Mouse (Mus musculus) lung, embryonic 16.5 days (tissue): ENCODE data around the gene Teddm2. TPM values are rescaled to one million over a fixed set of nuclear protein-coding genes. Genes with fewer than 3 reads are reported as not detected.

ENCODE experiments used
- ATAC-seq: fragments of 200-750 bp; cut with Nextera tagmentation; 2 replicates; pipeline ENCODE4 v1.8.0; 2017; ENCODE audit warnings: low read depth, mild to moderate bottlenecking, moderate library complexity
- H3K27ac ChIP-seq: fragments of 300-500 bp; sonication (generic); 2 replicates; pipeline ENCODE4 v1.5.1; 2014; ENCODE audit warnings: mild to moderate bottlenecking, control low read depth, low read length
- H3K27me3 ChIP-seq: fragments of 300-500 bp; sonication (generic); 2 replicates; pipeline ENCODE4 v1.6.1; 2014; ENCODE audit warnings: low read depth, low read length, mixed read lengths; ENCODE audit not compliant: control insufficient read depth, insufficient read depth
- H3K36me3 ChIP-seq: fragments of 300-500 bp; sonication (generic); 2 replicates; pipeline ENCODE4 v1.6.1; 2014; ENCODE audit warnings: low read length; ENCODE audit not compliant: control insufficient read depth, insufficient read depth
- H3K4me1 ChIP-seq: fragments of 300-500 bp; sonication (generic); replicated peaks from 2 replicates; pipeline ENCODE4 v1.6.1; 2014; ENCODE audit warnings: low read length, mixed read lengths; ENCODE audit not compliant: control insufficient read depth, insufficient read depth
- H3K4me2 ChIP-seq: fragments of 300-500 bp; sonication (generic); 2 replicates; pipeline ENCODE4 v1.6.1; 2014; ENCODE audit warnings: low read depth, low read length, control low read depth
- H3K4me3 ChIP-seq: fragments of 300-500 bp; sonication (generic); 2 replicates; pipeline ENCODE4 v1.5.1; 2014; ENCODE audit warnings: mild to moderate bottlenecking, low read length, control low read depth
- H3K9ac ChIP-seq: fragments of 300-500 bp; sonication (generic); 2 replicates; pipeline ENCODE4 v1.6.1; 2014; ENCODE audit warnings: low read length, control low read depth
- H3K9me3 ChIP-seq: fragments of 300-500 bp; sonication (generic); 2 replicates; pipeline ENCODE4 v1.6.1; 2016; ENCODE audit warnings: low read length; ENCODE audit not compliant: control insufficient read depth
- WGBS: fragments of 180-500 bp; shearing (Covaris S2); extraction: QIAGEN DNeasy Blood & Tissue Kit; methylation state at CpG from one replicate; pipeline ENCODE4 v1.1.7; 2014; 5-methylcytosine and 5-hydroxymethylcytosine counted together
- polyA plus RNA-seq: library from polyadenylated mRNA; unstranded; fragments of >200 nt; fragmentation: Nextera tagmentation; extraction: Ambion mirVana; gene quantifications from 2 replicates; pipeline ENCODE4 v1.2.1, GENCODE M21; 2015

The Teddm2 gene
- 0.26 and 0.48 TPM in 2 replicates for polyA plus RNA-seq

DNA sequence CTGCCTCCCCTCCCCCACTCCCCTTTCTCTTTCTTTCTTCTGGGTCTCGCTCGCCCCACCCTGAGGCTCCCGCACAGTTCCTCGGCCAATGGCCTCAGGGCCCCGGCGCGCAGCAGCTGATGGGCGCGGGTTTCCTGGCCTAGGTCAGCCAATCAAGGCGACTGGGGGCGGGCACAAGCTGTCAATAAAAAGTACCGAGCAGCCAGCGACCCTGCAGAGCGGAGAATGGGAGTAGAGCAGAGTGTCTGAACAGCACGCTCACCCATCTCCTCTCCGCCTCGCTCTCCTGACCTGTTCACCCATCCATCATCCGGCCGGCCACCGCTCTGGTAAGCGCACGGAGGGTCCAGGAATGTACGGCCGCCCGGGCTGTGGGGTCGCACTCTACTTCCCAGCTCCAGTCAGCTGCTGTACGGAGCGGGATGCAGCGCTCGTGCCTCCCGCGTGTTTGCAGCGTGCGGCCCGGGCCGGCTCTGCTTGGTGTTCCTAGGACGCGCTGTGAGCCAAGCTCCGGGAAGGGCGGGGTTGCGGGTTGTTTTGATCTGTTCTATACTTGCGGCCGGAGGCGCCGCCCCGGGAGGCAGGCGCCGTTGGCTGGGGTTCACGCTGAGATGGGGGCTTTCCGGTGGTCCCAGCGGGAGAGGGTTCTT is at the start of gene Teddm2, which contains the start of gene Glul:
Teddm2 (minus strand) TSS at position 498 of the 650 bp plus-strand sequence.
Glul (plus strand) TSS at position 214 of the 650 bp plus-strand sequence.
- under 1% methylated on average over 51 of the region's 51 CpGs for WGBS
- peak within 1 kb of the TSS; percentile 82 for H3K4me3 ChIP-seq
- H3K27me3 ChIP-seq, result no peaks in the 10 kb centered on the region
- peak within 1 kb of the TSS; percentile 94 for H3K9ac ChIP-seq
- H3K9me3 ChIP-seq, result no peaks in the 10 kb centered on the region
- H3K27ac ChIP-seq, result peak within 1 kb of the TSS; percentile 96
- peak; percentile 97 for ATAC-seq
- peaks cover 16% of the 10 kb centered on the region for H3K36me3 ChIP-seq
- peak within 1 kb of the TSS; percentile 62 for H3K4me2 ChIP-seq
- peaks cover 10% of the 10 kb centered on the region for H3K4me1 ChIP-seq

DNA sequence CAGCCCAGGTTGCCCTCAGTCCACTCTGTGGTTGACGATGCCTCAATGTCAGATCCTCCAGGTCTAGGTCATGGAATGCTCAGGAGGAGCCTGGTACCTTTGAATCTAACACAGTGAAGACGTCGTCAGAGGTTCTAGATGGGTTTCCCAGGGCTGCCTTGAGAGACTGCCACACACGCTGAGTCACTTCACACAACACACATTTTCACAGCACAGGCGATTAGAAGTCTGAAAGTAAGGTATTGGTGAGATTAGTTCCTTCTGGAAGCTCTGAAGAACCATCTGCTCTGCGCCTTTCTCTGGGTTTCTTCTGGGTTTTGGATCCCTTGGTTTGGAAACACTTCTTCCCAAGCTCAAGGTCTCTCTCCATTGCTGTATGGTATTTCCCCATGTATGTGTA is 47.8 kb upstream of the Teddm2 start:
- Histone ChIP-seq H3K27me3 (no peaks in the 10 kb centered on the region), H3K9ac (no peak overlapping the region), H3K4me1 (no peaks in the 10 kb centered on the region), H3K9me3 (no peaks in the 10 kb centered on the region), H3K27ac (no peak overlapping the region), H3K4me3 (no peak overlapping the region), H3K4me2 (no peak overlapping the region), H3K36me3 (no peaks in the 10 kb centered on the region)
- no peak for ATAC-seq
- WGBS, result 86% methylated on average over 6 of the region's 6 CpGs

DNA sequence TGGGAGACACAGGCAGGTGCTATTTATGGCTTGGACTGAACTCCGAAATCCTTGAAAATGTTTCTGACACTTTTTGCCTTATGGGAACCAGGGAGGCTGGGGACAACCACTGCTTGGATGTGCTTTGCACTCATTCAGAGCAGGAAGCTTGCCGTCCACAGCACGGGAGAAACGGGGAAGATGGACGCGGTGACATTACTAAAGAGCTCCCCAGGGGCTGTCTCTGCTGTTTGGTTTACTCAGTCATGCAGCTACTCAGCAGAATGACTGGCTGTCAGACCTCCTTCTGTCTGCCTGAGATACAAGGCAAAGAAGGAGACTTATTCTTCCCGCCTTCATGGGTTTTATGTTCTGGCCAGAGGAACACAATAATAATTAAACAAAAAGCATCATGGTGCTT is 46.9 kb upstream of the Teddm2 start:
- 46% methylated on average over 7 of the region's 7 CpGs for WGBS
- H3K4me1 ChIP-seq, result no peaks in the 10 kb centered on the region
- no peaks in the 10 kb centered on the region for H3K9me3 ChIP-seq
- no peak for ATAC-seq
- no peaks in the 10 kb centered on the region for H3K27me3 ChIP-seq
- no peak overlapping the region for H3K9ac ChIP-seq
- no peak overlapping the region for H3K4me3 ChIP-seq
- H3K27ac ChIP-seq, result no peak overlapping the region
- no peak overlapping the region for H3K4me2 ChIP-seq
- no peaks in the 10 kb centered on the region for H3K36me3 ChIP-seq

DNA sequence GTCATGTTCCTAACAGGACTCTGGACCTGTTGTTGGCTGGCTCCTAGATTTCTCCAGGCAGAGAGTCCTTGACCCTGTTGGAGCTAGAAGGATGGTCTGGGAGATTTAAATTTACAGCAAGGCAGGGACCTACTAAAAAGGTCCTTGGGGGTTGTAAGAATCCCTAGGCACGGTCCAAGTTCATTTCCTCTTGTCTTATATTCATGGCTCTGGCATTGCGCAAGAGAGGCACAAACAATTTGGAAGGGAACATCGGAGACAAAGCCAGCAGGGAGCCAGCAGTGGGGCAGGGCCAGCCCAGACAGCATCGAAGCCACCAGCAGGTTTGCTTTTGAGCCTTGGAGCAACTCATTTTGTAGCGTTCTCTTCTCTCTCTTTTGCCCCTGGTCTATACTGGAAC is 45.2 kb upstream of the Teddm2 start:
- no peak overlapping the region for H3K27ac ChIP-seq
- H3K4me3 ChIP-seq, result no peak overlapping the region
- WGBS, result 61% methylated on average over 5 of the region's 5 CpGs
- no peaks in the 10 kb centered on the region for H3K36me3 ChIP-seq
- H3K4me2 ChIP-seq, result no peak overlapping the region
- no peaks in the 10 kb centered on the region for H3K4me1 ChIP-seq
- H3K9me3 ChIP-seq, result no peaks in the 10 kb centered on the region
- no peak for ATAC-seq
- no peak overlapping the region for H3K9ac ChIP-seq
- H3K27me3 ChIP-seq, result no peaks in the 10 kb centered on the region

DNA sequence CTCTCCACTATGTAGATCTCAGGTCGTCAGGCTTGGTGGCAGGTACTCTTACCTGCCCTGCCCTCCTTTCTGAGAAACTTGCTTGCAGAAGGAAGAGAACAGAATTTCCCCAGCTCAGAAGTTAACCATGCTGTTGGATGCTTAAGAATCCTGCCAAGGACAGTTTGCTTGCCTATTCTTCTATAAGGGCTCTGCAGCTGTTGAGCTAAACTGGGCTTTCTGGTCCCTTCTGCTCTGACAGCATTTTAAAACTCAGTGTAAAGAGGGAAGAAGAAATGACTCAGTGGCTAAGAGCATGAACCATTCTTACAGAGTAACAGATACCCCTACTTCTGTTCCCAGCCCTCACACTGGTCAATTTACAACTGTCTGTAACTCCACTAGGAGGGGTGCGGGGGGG is 41.0 kb upstream of the Teddm2 start:
- 81% methylated on average over 2 of the region's 2 CpGs for WGBS
- no peaks in the 10 kb centered on the region for H3K36me3 ChIP-seq
- H3K4me1 ChIP-seq, result no peaks in the 10 kb centered on the region
- H3K9me3 ChIP-seq, result no peaks in the 10 kb centered on the region
- no peak overlapping the region for H3K27ac ChIP-seq
- H3K4me3 ChIP-seq, result no peak overlapping the region
- H3K27me3 ChIP-seq, result no peaks in the 10 kb centered on the region
- no peak for ATAC-seq
- H3K9ac ChIP-seq, result no peak overlapping the region
- H3K4me2 ChIP-seq, result no peak overlapping the region

DNA sequence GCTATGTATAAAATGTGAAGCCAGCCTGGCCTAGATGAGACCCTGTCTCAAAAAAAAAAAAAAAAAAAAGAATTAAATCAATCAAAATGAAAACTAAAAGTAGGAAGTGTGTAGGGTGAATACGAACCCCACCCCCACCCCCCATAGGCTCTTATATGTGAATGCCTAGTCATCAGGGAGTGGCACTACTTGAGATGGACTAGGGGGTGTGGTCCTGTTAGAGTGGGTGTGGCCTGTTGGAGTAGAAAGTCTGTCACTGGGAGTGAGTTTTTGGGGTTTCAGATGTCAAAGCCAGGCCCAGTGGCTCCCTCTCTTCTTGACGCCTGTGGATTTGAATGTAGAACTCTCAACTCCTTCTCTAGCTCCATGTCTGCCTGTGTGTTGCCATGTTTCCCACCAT is 37.0 kb upstream of the Teddm2 start:
- ATAC-seq, result no peak

DNA sequence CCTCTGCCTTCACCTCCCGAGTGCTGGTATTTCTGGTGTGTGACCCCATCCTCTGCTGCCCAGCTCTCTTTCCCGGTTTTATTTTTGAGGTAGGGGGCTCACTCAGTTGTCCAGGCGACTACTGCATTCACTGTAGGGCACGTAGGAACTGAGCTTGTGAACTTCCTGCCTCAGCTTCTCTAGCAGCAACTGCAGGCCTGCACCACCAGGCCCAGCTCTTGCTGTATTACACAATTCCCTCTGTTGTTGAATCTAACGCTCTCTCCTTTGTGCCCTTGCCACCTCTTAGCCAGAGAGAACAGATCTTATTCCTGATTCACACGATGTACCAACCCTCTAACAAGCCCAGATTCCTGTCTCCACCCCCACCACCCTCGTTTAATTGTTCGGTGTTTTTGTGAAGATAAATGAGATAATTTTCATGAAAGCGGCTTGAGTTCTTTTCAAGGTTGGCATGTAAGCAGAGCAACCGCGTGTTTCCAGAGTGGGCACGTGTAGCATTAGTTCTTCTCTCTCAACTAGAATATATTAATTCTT is 35.9 kb upstream of the Teddm2 start:
- H3K4me2 ChIP-seq, result no peak overlapping the region
- no peak overlapping the region for H3K9ac ChIP-seq
- H3K9me3 ChIP-seq, result no peaks in the 10 kb centered on the region
- no peak overlapping the region for H3K4me3 ChIP-seq
- ATAC-seq, result no peak
- no peaks in the 10 kb centered on the region for H3K27me3 ChIP-seq
- no peak overlapping the region for H3K27ac ChIP-seq
- 76% methylated on average over 12 of the region's 12 CpGs for WGBS
- no peaks in the 10 kb centered on the region for H3K36me3 ChIP-seq
- H3K4me1 ChIP-seq, result no peaks in the 10 kb centered on the region

More for the DNA sequence above, 37.0 kb upstream of the Teddm2 start:
- no peaks in the 10 kb centered on the region for H3K4me1 ChIP-seq
- H3K4me2 ChIP-seq, result no peak overlapping the region
- no peaks in the 10 kb centered on the region for H3K9me3 ChIP-seq
- no peak overlapping the region for H3K27ac ChIP-seq
- H3K4me3 ChIP-seq, result no peak overlapping the region
- no peak overlapping the region for H3K9ac ChIP-seq
- no peaks in the 10 kb centered on the region for H3K36me3 ChIP-seq
- 91% methylated on average over 2 of the region's 2 CpGs for WGBS
- no peaks in the 10 kb centered on the region for H3K27me3 ChIP-seq

DNA sequence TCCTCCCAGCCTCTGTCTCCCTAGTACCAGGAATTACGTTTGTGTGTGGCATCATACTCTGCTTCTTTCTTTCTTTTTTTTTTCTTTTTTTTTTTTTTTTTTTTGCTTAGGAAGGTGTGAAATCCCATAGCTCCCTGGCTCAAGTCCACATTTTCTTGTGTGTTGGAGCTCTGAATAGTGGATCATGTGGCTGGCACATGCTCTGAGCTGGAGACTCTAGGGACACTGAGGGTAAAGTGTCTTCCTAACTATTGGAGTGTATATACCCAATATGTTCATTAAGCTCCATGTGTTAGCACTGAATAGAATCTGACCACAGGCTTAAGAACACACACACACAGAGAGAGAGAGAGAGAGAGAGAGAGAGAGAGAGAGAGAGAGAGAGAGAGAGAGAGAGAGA is 33.7 kb upstream of the Teddm2 start:
- H3K9ac ChIP-seq, result no peak overlapping the region
- WGBS, result 71% methylated on average over 1 of the region's 1 CpGs

DNA sequence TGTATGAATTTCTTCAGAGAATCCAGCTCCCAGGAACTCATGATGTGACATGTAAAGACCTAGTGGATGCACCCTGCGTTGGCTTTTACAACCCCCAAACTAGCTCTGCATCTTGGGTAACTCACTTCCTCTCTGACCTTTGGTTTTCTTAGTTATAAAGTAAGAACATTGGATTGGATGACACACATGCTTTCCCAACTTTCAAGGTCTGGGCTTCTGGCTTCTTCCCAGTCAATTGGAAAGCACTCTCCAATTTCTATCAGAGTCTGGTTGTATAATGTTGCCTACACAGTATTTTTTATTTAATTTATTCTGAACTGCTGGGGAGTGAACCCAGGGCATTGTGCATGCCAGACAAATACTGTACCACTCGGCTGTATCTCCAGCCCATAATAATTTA is 30.4 kb upstream of the Teddm2 start:
- Histone ChIP-seq H3K4me1 (no peaks in the 10 kb centered on the region), H3K27ac (no peak overlapping the region), H3K36me3 (no peaks in the 10 kb centered on the region), H3K4me2 (no peak overlapping the region), H3K4me3 (no peak overlapping the region), H3K9me3 (no peaks in the 10 kb centered on the region), H3K9ac (no peak overlapping the region), H3K27me3 (no peaks in the 10 kb centered on the region)
- 83% methylated on average over 2 of the region's 2 CpGs for WGBS
- no peak for ATAC-seq

More for the DNA sequence above, 33.7 kb upstream of the Teddm2 start:
- ATAC-seq, result no peak
- Histone ChIP-seq H3K27me3 (no peaks in the 10 kb centered on the region), H3K4me3 (no peak overlapping the region), H3K4me1 (no peaks in the 10 kb centered on the region), H3K4me2 (no peak overlapping the region), H3K27ac (no peak overlapping the region), H3K36me3 (no peaks in the 10 kb centered on the region), H3K9me3 (no peaks in the 10 kb centered on the region)
